Mouse (Mus musculus) gastrocnemius, postnatal 4 days (tissue): ENCODE measurements around the gene Sntb2. TPM values are rescaled to one million over a fixed set of nuclear protein-coding genes. Genes with fewer than 3 reads are reported as not detected.
"Not testable (repeated sequence)": the region's sequence is repeated elsewhere in the genome, so short reads cannot be mapped to it uniquely, and the experiment has no call there.

ENCODE experiments used
- DNase-seq, 2 experiments: peaks; one replicate each; pipeline ENCODE4 v3.0.0; 2021 to 2022; ENCODE audit warnings: low spot score in 2 of 2, mixed read lengths in 2 of 2
- long read RNA-seq, 2 experiments: library from polyadenylated mRNA; stranded (forward); transcript quantifications; one replicate each; pipeline ENCODE4 v2.0.0; 2021
- total RNA-seq, 2 experiments: library from RNA; stranded (reverse); gene quantifications; 2 replicates each; pipeline ENCODE4 v1.2.3; 2021

Sntb2 gene
- 10 to 100 TPM; 32.7 to 38.7 TPM for total RNA-seq
- long read RNA-seq, experiment 1, full-length matches to known transcripts, result 11 of 14 reads
- long read RNA-seq, experiment 1, partial matches to known transcripts, result 0 of 14 reads
- long read RNA-seq, experiment 1, other reads (novel, unspliced or antisense), result 3 of 14 reads
- long read RNA-seq, experiment 2, full-length matches to known transcripts, result 15 of 21 reads
- long read RNA-seq, experiment 2, partial matches to known transcripts, result 0 of 21 reads
- long read RNA-seq, experiment 2, other reads (novel, unspliced or antisense), result 6 of 21 reads

GRCm38 (mm10) chr8:106935324-106935869 lies at the start of gene Sntb2:
Sntb2 (plus strand) TSS chr8:106935750.
- peak; percentile 93 for DNase-seq

GRCm38 (mm10) chr8:106887336-106888189 lies 48.0 kb upstream of the Sntb2 start:
- peak; percentile 63 to 77 for DNase-seq

- no peak for DNase-seq
Observed at GRCm38 (mm10) chr8:106888803-106889202, 46.7 kb upstream of the Sntb2 start.

- DNase-seq, result peak in 1 of 2 experiments; percentile 26
Observed at GRCm38 (mm10) chr8:106892210-106892805, 43.2 kb upstream of the Sntb2 start.

GRCm38 (mm10) chr8:106892806-106893451 lies 42.6 kb upstream of the Sntb2 start:
- peak; percentile 50 to 71 for DNase-seq

GRCm38 (mm10) chr8:106893481-106894156 lies 41.9 kb upstream of the Sntb2 start, which contains the start of gene Utp4:
Utp4 (plus strand) TSS chr8:106893636.
- DNase-seq, result peak; percentile 85 to 90

GRCm38 (mm10) chr8:106899473-106899872 lies 36.1 kb upstream of the Sntb2 start:
- no peak for DNase-seq

- peak; percentile 55 to 77 for DNase-seq
Observed at GRCm38 (mm10) chr8:106905727-106906480, 29.6 kb upstream of the Sntb2 start.

GRCm38 (mm10) chr8:106906635-106907034 lies 28.9 kb upstream of the Sntb2 start:
- DNase-seq, result no peak

GRCm38 (mm10) chr8:106907450-106907849 lies 28.1 kb upstream of the Sntb2 start:
- no peak for DNase-seq

- DNase-seq, result no peak
Observed at GRCm38 (mm10) chr8:106908291-106908690, 27.3 kb upstream of the Sntb2 start.

- DNase-seq, result no peak
Observed at GRCm38 (mm10) chr8:106913631-106914030, 21.9 kb upstream of the Sntb2 start.

- no peak for DNase-seq
Observed at GRCm38 (mm10) chr8:106919721-106920394, 15.7 kb upstream of the Sntb2 start.

- no peak for DNase-seq
Observed at GRCm38 (mm10) chr8:106920395-106920741, 15.2 kb upstream of the Sntb2 start.

- DNase-seq, result no peak
Observed at GRCm38 (mm10) chr8:106924057-106924456, 11.5 kb upstream of the Sntb2 start.

GRCm38 (mm10) chr8:106924904-106925349 lies 10.6 kb upstream of the Sntb2 start:
- peak in 1 of 2 experiments; percentile 57 for DNase-seq

- no peak for DNase-seq
Observed at GRCm38 (mm10) chr8:106925446-106925845, 10.1 kb upstream of the Sntb2 start.

GRCm38 (mm10) chr8:106927247-106927646 lies 8.3 kb upstream of the Sntb2 start:
- DNase-seq, result no peak

- DNase-seq, result not testable (repeated sequence)
Observed at GRCm38 (mm10) chr8:106928182-106928581, 7.4 kb upstream of the Sntb2 start.
